Mouse (Mus musculus) embryonic facial prominence, embryonic 10.5 days (tissue): ENCODE results near the gene Ptchd3. TPM values are rescaled to one million over a fixed set of nuclear protein-coding genes. Genes with fewer than 3 reads are reported as not detected.
A peak's percentile ranks its signal among the peaks of the same experiment; 100 is the strongest.

ENCODE experiments used
- DNase-seq: peaks from one replicate; pipeline ENCODE4 v3.0.0-alpha.2; 2017; ENCODE audit warnings: low spot score
- H3K27ac ChIP-seq: fragments of 300-500 bp; sonication (generic); replicated peaks from 2 replicates; pipeline ENCODE4 v1.5.1; 2016; ENCODE audit warnings: mild to moderate bottlenecking
- H3K27me3 ChIP-seq: fragments of 300-500 bp; sonication (generic); replicated peaks from 2 replicates; pipeline ENCODE4 v1.6.1; 2016; ENCODE audit warnings: low read depth, mild to moderate bottlenecking; ENCODE audit not compliant: poor library complexity, severe bottlenecking
- H3K36me3 ChIP-seq: fragments of 300-500 bp; sonication (generic); replicated peaks from 2 replicates; pipeline ENCODE4 v1.6.1; 2016; ENCODE audit warnings: mild to moderate bottlenecking, moderate library complexity
- H3K4me1 ChIP-seq: fragments of 300-500 bp; sonication (generic); 2 replicates; pipeline ENCODE4 v1.6.1; 2016
- H3K4me3 ChIP-seq: fragments of 300-500 bp; sonication (generic); 2 replicates; pipeline ENCODE4 v1.5.1; 2016; ENCODE audit warnings: mild to moderate bottlenecking, moderate library complexity
- H3K9me3 ChIP-seq: fragments of 300-500 bp; sonication (generic); 2 replicates; pipeline ENCODE4 v1.6.1; 2016; ENCODE audit warnings: mild to moderate bottlenecking
- WGBS: fragments of 180-500 bp; shearing (Covaris S2); methylation state at CpG from one replicate; pipeline ENCODE4 v1.1.7; 2016; 5-methylcytosine and 5-hydroxymethylcytosine counted together
- polyA plus RNA-seq: library from polyadenylated mRNA; unstranded; fragments of >200 nt; fragmentation: Nextera tagmentation; extraction: Ambion mirVana; gene quantifications from 2 replicates; pipeline ENCODE4 v1.2.1, GENCODE M21; 2016

The Ptchd3 gene
- polyA plus RNA-seq, 1 experiment from 2014 or later: not detected

- no peaks in the 10 kb centered on the region for H3K9me3 ChIP-seq
- no peaks in the 10 kb centered on the region for H3K4me1 ChIP-seq
- WGBS: 91% methylated on average over 2 of the region's 2 CpGs
- no peaks in the 10 kb centered on the region for H3K36me3 ChIP-seq
- DNase-seq: no peak
- no peak overlapping the region for H3K4me3 ChIP-seq
- no peak overlapping the region for H3K27ac ChIP-seq
- H3K27me3 ChIP-seq: no peaks in the 10 kb centered on the region
Observed at GRCm38 (mm10) chr11:121802743-121803142, 27.3 kb upstream of the Ptchd3 start.

GRCm38 (mm10) chr11:121804258-121805027, 25.6 kb upstream of the Ptchd3 start:
- peak; percentile 1 for DNase-seq
- H3K27ac ChIP-seq: no peak overlapping the region
- no peaks in the 10 kb centered on the region for H3K36me3 ChIP-seq
- H3K4me1 ChIP-seq: peaks cover 4% of the 10 kb centered on the region; the same call in 1 of the 2 replicates
- WGBS: 90% methylated on average over 5 of the region's 5 CpGs
- no peaks in the 10 kb centered on the region for H3K27me3 ChIP-seq
- H3K9me3 ChIP-seq: no peaks in the 10 kb centered on the region
- H3K4me3 ChIP-seq: no peak overlapping the region

GRCm38 (mm10) chr11:121808204-121808852, 21.7 kb upstream of the Ptchd3 start:
- Histone ChIP-seq H3K36me3 (no peaks in the 10 kb centered on the region), H3K4me3 (no peak overlapping the region), H3K9me3 (no peaks in the 10 kb centered on the region), H3K4me1 (peaks cover 4% of the 10 kb centered on the region; the same call in 1 of the 2 replicates), H3K27ac (no peak overlapping the region), H3K27me3 (no peaks in the 10 kb centered on the region)
- 8% methylated on average over 4 of the region's 4 CpGs for WGBS
- peak; percentile 78 for DNase-seq

- no peak overlapping the region for H3K4me3 ChIP-seq
Observed at GRCm38 (mm10) chr11:121808866-121809265, 21.2 kb upstream of the Ptchd3 start.

GRCm38 (mm10) chr11:121845923-121846322, 15.9 kb downstream of the Ptchd3 start:
- no peak overlapping the region for H3K27ac ChIP-seq
- no peak overlapping the region for H3K4me3 ChIP-seq
- peaks cover 5% of the 10 kb centered on the region; the same call in 1 of the 2 replicates for H3K4me1 ChIP-seq
- no peaks in the 10 kb centered on the region for H3K36me3 ChIP-seq
- no peaks in the 10 kb centered on the region; the same call in 1 of the 2 replicates for H3K9me3 ChIP-seq
- no peaks in the 10 kb centered on the region for H3K27me3 ChIP-seq
- WGBS: 51% methylated on average over 2 of the region's 2 CpGs
- no peak for DNase-seq

More at GRCm38 (mm10) chr11:121808866-121809265, 21.2 kb upstream of the Ptchd3 start:
- H3K9me3 ChIP-seq: no peaks in the 10 kb centered on the region
- no peak for DNase-seq
- WGBS: 55% methylated on average over 1 of the region's 1 CpGs
- peaks cover 4% of the 10 kb centered on the region; the same call in 1 of the 2 replicates for H3K4me1 ChIP-seq
- no peaks in the 10 kb centered on the region for H3K36me3 ChIP-seq
- no peaks in the 10 kb centered on the region for H3K27me3 ChIP-seq
- H3K27ac ChIP-seq: no peak overlapping the region

- WGBS: under 1% methylated on average over 11 of the region's 11 CpGs
- peak overlapping the region; percentile 85 for H3K27ac ChIP-seq
- H3K4me3 ChIP-seq: peak overlapping the region; percentile 62
- H3K4me1 ChIP-seq: peaks cover 5% of the 10 kb centered on the region; the same call in 1 of the 2 replicates
- no peaks in the 10 kb centered on the region for H3K27me3 ChIP-seq
- no peaks in the 10 kb centered on the region; the same call in 1 of the 2 replicates for H3K9me3 ChIP-seq
- no peaks in the 10 kb centered on the region for H3K36me3 ChIP-seq
- DNase-seq: peak; percentile 90
Observed at GRCm38 (mm10) chr11:121847790-121848299, 17.8 kb downstream of the Ptchd3 start.

Other genes with a start within 250 kb of the Ptchd3 start
- 5.8 and 6.6 TPM in 2 replicates for gene B3gntl1, start 157.1 kb upstream of the Ptchd3 start, polyA plus RNA-seq
- 8.4 and 8.5 TPM in 2 replicates for gene Metrnl, start 128.7 kb upstream of the Ptchd3 start, polyA plus RNA-seq